Mouse (Mus musculus) liver, adult (tissue): ENCODE data around the gene Parl.

Experiments used
- GATA4 ChIP-seq: IDR thresholded peaks from 2 replicates; pipeline ENCODE4 v1.6.1; 2014; ENCODE audit warnings: mild to moderate bottlenecking, low read length; ENCODE audit not compliant: insufficient replicate concordance

Gene Parl

DNA sequence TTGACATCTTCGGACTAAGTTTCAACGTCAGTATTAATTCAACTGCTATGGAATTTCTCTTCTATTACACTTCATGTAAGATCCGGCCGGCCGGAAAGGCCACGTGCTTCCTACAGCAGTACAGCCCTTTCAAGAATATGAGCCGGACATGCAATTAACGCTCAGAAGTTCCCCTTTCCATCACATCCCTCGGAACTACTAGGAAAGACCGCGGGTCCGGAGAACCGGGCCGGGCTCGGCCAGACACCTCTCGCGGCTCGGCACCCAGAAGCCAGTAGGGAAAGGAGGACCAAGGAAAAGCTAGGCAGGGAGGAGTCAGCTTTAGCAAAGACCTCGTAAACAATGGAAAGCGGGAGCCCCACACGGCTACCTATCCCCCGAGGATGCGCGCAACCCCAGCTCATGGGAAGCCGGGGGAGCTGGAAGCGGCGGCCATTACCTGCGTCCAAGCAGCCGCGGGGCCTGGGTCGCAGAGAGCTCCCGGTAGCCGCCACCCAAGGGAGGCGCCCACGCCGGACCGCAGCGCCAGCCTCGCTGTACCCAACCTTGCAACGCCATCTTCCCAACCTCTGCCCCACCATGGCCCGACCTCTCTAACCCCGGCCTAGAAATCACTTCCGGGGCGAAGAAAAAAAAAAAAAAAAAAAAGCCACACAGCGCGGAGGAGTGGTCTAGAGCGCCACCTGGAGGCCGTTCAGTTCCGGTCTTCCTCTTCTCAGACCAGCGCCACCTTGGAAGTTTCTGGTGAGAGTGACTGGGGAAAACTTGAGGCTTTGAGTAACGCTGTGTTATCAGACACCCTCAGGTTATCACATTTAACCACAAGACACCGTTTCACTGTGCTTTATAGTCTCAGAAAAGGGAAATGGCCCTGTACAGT, at the start of gene Parl:
TSS of gene Parl (minus strand) at position 618 of the 880 bp plus-strand sequence.
- no peak for TF ChIP-seq GATA4

DNA sequence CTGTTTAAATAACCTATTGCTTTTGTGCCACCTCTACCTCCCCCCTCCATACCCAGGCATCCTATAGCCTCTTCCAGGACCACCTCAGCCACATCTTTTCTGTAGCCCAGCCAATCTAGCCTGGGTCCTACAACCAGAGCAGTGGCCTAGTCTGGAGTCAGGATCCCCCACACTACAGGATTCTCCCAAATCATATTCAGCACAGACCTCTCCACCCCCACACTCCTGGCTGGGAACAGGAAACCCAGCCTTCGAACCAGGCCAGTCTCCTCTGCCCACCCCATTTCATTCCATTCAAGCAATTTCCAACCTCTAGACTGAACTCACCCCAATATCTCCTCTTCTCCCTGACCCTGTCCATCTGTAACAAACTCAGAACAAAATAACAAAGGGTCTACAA, 43.3 kb upstream of the Parl start:
- no peak for TF ChIP-seq GATA4

DNA sequence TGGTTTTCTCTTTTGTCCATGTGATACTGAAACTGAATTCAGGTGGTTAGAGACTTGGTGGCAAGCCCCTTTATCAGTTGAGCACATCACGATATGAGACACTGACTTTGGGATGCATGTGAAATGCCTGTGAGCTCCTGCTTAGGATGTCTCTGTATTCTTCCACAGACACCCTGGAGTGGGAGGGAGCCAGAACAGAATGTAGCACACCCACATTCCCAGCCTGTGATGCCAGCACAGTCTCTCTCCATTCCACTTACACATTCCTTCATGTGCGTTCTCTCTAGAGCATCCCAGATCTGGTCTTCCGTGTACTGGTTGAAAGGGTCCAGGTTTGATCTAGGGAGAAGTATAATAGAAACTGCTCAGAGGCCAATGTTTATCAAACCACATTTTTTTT, 36.4 kb upstream of the Parl start:
- TF ChIP-seq GATA4, result no peak

DNA sequence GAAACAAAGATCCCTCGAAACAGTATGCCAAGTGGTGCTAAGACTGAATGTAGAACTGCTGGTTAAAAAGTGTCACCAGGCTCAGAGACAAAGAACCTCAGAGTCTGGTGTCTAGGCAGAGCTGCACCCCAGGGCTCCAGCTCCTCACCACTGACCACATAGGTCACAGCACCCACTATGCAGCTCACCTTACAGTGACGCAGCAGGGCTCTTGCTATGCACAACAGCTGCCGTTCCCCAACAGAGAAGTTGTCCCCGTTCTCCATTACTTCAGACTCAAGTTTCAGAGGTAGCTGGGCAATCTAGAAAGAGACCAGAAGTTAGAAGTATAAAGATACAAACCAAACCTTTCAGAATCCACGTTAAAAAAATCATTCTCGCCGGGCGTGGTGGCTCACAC, 32.7 kb upstream of the Parl start:
- TF ChIP-seq GATA4, result no peak

DNA sequence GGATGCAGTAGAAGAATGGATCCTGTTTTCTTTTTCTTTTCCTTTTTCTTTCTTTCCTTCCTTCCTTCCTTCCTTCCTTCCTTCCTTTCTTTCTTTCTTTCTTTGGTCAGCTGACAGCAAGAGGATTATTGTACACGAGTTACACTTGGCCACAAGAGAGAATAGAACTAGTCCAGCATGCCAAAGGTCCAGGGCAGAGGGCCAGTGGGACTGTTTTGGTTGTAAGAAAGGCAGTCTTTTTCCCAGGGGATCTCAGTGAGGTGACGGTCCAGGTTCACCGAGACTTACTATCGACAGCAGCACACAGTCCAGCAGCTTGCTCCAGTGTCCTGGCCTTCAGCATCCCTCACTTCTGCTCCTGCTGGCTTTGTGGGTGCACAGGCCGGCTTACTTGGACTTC, 26.1 kb upstream of the Parl start:
- TF ChIP-seq GATA4, result no peak

DNA sequence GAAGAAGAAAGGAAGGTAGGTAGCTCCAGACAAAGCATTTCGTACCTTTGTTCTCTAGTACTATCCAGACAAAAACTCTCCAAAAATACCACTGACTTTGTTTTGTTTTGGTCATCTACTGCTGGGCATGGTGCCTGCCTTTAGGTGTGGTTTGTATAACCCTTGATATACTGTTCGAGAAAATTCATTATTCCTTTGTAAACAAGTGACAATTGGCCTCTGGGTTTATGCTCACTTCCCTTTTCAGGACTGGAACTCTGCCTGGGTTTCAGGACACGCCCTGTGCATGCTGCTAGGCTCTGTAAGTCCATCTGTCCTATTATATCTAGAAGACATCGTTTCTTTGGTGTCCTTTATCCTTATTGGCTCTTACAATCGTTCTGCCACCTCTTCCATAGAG, 23.1 kb upstream of the Parl start, which contains the start of gene Cyp2ab1:
TSS of gene Cyp2ab1 (minus strand) at position 119 of the 400 bp plus-strand sequence.
- TF ChIP-seq GATA4, result no peak

DNA sequence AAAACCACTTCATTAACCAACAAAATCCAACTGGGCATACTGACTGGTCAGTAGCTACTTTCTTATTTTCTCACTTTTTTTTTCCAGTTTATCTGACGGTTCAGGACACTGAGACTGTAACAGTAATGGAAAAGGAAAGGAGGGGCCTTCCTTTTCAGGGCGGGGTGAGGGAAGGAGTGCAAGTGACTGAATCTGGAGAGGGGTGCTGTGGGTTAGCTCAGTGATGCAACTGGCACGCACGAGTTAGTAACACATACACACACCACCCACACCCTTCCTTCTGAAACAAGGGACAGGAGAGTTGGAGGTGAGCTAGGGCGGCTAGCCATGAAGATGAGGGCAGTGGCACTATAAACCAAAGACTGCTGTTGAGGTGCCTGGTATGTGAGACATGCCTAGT, 21.7 kb upstream of the Parl start:
- TF ChIP-seq GATA4, result no peak

DNA sequence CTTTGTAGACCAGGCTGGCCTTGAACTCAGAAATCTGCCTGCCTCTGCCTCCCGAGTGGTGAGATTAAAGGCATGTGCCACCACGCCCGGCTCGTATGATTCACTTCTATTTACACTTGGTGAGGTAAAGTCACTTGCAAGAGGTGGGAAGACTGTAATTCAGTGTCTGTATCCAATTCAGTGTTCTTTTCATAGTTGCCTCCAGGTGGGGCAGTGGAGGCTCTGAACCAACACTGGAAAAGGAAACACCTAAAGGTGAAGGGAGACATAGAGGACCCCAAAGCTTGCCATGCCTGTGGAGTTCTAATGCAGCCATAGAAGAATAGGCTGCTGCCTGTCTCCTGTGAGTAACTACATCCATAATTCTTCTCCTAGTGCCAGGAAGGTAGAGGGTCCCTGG, 20.1 kb upstream of the Parl start:
- no peak for TF ChIP-seq GATA4

DNA sequence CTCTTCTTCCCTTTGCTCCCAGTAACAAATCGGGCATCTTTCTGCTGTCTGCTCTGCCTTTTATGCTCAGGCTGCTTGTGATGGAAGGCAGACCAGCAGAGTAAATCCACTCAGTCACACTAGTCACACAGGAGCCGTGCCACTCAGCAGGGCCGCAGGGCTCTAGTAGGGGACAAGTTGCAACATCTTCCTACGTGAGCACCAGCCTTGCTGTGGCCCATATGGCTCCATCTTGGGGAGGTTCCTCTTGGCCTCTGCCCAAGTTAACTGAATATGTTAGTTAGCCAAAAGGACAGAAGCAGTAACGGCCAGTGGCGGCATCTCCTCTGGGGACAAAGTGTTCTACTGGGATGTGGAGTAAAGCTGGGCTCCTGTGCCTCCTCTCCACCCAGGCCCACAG, 14.6 kb upstream of the Parl start:
- no peak for TF ChIP-seq GATA4

DNA sequence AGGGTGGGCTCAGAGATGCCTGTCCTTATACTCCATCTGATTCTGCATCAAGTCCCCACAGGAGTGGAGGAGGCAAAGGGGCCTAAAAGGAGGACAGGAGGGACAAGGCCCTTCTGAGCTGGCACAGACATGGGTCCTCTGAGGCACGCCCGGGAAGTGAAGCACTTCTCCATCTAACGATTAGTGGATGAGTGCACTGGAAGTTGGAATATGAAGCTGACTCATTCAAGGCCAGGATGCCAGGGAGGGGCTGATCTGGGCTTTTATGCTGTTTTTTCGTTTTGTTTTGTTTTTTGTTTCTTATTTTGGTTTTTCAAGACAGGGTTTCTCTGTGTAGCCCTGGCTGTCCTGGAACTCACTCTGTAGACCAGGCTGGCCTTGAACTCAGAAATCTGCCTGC, 13.1 kb upstream of the Parl start:
- TF ChIP-seq GATA4, result no peak

DNA sequence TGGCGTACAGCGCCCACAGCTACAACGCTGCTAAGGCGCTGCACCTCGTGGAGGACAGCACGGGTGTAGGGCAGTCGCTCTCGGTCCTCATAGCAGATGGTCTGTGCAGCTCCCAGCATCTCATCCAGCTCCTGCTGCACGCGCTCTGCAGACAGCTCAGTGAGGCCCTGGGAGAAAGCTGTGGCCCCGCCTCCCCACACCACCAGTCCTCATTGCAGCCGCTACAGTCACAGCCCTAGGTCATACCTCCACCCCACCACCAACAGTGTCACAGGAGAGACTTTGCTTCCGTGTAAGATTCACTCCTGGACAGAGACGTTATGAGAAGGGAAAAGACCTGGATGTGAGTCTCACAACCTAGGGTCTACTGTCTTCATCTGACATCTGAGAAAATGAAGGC, 10.1 kb upstream of the Parl start:
- TF ChIP-seq GATA4, result no peak

DNA sequence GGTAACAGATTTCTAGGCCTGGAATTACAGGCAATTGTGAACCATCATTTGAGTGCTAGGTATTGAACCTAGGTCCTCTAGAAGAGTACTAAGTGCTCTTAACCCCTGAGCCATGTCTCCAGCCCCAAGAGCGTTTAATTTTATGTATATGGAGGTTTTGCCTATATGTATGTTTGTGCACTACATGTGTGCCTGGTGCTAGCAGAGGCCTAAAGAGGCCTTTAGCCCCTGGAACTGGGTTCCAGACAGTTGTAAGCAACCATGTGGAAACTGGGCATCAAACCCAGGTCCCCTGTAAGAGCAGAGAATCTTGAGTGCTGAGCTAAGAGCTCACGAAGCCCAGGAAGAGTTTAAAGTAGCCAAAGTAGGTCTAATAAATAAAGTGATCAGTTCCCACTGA, 2.1 kb downstream of the Parl start:
- no peak for TF ChIP-seq GATA4

DNA sequence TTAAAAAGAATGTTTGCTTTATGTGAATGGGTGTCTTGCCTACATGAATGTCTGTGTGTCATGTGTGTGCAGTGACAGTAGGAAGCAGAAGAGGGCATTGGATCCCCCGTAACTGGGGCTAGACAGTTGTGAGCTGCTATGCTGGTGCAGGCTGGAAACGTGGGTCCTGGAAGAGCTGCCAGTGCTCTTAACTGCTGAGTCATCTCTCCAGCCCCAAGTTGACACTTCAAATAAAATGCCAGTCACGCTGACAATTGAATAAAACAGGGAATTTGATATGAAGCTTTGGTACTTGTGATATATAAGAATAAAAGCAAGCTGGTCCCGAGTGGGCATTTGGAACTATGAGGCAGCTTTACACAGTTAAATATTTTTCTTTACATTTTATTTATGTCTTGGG, 21.9 kb downstream of the Parl start:
- TF ChIP-seq GATA4, result no peak

DNA sequence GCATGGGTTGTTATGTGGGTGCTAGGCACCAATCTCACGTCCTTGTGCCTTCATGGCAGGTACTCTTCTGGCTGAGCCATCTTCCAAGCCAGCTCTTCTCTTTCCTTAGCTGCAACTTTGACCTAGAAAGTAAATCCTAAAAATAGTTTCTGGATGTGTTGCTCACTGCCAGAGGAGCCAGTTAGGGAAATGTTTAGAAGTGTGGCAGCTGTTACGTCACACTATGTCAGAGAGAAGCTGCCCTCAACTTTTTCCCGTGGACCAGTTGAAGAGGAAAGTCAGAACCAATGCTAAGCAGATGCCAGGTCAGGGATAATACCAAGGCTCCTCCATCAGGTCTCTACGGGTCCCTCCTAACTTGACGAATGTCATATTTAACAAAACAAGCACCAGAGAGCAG, 22.8 kb downstream of the Parl start:
- no peak for TF ChIP-seq GATA4

DNA sequence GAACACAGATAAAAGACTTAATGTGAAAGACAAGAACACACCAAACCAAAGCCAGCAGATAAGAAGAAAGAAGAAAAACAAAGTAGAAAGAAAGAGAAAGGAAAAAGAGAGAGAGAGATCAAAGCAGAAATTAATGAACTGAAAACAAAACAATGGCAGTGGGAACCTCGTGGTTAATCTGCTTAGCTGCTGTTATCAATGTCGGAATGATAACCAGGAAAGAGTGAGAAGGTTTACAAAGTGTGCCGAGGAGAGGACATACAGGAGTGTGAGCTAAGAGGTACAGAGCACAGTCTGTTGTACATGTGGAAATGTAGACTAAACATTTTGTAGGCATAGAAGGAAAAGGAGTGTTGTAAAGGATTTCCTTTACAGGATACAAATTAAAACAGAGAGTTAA, 29.2 kb downstream of the Parl start:
- no peak for TF ChIP-seq GATA4

DNA sequence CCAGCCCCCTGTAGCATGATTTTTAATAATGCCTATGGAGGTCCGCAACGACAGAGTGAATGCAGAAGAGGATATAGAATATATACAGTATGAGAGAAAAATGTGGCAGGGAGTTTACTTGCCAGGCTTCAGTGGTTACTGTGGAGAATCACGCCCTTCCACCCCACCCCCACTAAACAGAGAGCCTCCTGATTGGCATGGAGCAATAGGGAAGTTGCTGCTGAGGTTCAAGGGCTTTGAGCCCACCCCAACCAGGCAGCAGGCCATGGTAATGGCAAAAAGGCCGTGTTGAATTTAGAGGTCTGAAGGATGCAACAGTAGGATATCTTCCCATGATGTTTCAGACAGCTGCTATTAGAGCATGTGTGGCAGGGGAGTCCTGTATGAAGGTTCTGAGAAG, 30.8 kb downstream of the Parl start:
- no peak for TF ChIP-seq GATA4

DNA sequence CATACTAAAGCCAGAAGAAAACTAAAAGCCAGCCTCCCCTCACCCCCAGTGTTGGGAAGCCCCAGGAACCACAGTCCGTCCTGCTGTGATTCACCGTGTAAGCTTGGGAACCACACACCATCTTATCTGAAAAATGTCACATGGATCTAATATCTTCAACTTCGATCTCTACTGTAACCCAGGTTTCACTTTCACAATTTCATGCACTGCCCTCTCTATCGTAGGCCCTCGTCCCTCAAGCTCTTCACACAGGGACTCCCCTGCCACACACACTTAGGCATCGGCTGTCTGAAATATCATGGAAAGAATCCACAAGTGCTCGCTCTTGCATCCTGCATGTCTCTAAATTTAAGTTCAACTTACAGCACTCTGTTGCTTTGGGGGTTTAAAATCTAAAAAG, 37.1 kb downstream of the Parl start:
- no peak for TF ChIP-seq GATA4
